Mouse (Mus musculus) ovary, postnatal 10 days (tissue): ENCODE measurements around the gene Dlgap1.
A peak's percentile ranks its signal among the peaks of the same experiment; 100 is the strongest.

Source experiments
- DNase-seq: peaks from one replicate; pipeline ENCODE4 v3.0.0; 2022; ENCODE audit warnings: low spot score

Dlgap1 gene

GRCm38 (mm10) chr17:69969021-69969815 is at the start of gene Dlgap1:
Gene Dlgap1 (plus strand): TSS chr17:69969073.
- peak; percentile 56 for DNase-seq

- DNase-seq = no peak
These were observed 13.9 kb upstream of the Dlgap1 start for GRCm38 (mm10) chr17:69954936-69955335.

GRCm38 (mm10) chr17:69969816-69970750 is 1.2 kb downstream of the Dlgap1 start:
- no peak for DNase-seq

- DNase-seq = no peak
These were observed 4.2 kb downstream of the Dlgap1 start for GRCm38 (mm10) chr17:69973081-69973480.

GRCm38 (mm10) chr17:69973991-69974390 is 5.1 kb downstream of the Dlgap1 start:
- DNase-seq = no peak

GRCm38 (mm10) chr17:69982236-69982923 is 13.5 kb downstream of the Dlgap1 start:
- no peak for DNase-seq

GRCm38 (mm10) chr17:69996406-69996805 is 27.5 kb downstream of the Dlgap1 start:
- DNase-seq = no peak

- no peak for DNase-seq
These were observed 33.2 kb downstream of the Dlgap1 start for GRCm38 (mm10) chr17:70002026-70002425.

- no peak for DNase-seq
These were observed 35.8 kb downstream of the Dlgap1 start for GRCm38 (mm10) chr17:70004628-70005027.

- no peak for DNase-seq
These were observed 38.7 kb downstream of the Dlgap1 start for GRCm38 (mm10) chr17:70007607-70008006.

GRCm38 (mm10) chr17:70016511-70016910 is 47.6 kb downstream of the Dlgap1 start:
- DNase-seq = no peak

- DNase-seq = no peak
These were observed 51.5 kb downstream of the Dlgap1 start for GRCm38 (mm10) chr17:70020376-70020775.

GRCm38 (mm10) chr17:70022618-70023017 is 53.7 kb downstream of the Dlgap1 start:
- no peak for DNase-seq

- DNase-seq = no peak
These were observed 66.0 kb downstream of the Dlgap1 start for GRCm38 (mm10) chr17:70034862-70035261.

GRCm38 (mm10) chr17:70040751-70041430 is 72.0 kb downstream of the Dlgap1 start:
- no peak for DNase-seq

- no peak for DNase-seq
These were observed 99.4 kb downstream of the Dlgap1 start for GRCm38 (mm10) chr17:70068281-70068680.

GRCm38 (mm10) chr17:70072066-70072465 is 103.2 kb downstream of the Dlgap1 start:
- DNase-seq = no peak

- DNase-seq = no peak
These were observed 119.3 kb downstream of the Dlgap1 start for GRCm38 (mm10) chr17:70088220-70088619.

GRCm38 (mm10) chr17:70090737-70091136 is 121.9 kb downstream of the Dlgap1 start:
- no peak for DNase-seq

- DNase-seq = no peak
These were observed 160.3 kb downstream of the Dlgap1 start for GRCm38 (mm10) chr17:70129151-70129550.

GRCm38 (mm10) chr17:70169831-70170230 is 201.0 kb downstream of the Dlgap1 start:
- DNase-seq = no peak
